Mouse (Mus musculus) C2C12 (cell line): Measurements from ENCODE around the gene Slc2a12. TPM values are rescaled to one million over a fixed set of nuclear protein-coding genes. Genes with fewer than 3 reads are reported as not detected.

Experiments used
- H3K27me3 ChIP-seq: one replicate; pipeline ENCODE4 v1.6.1; 2011; ENCODE audit not compliant: control insufficient read depth, insufficient read depth, insufficient read length
- H3K36me3 ChIP-seq: one replicate; pipeline ENCODE4 v1.6.1; 2011; ENCODE audit not compliant: control insufficient read depth, insufficient read depth
- H3K4me3 ChIP-seq: one replicate; pipeline ENCODE4 v1.5.1; 2011; ENCODE audit warnings: mild to moderate bottlenecking, control low read depth; ENCODE audit not compliant: poor library complexity, insufficient read depth, severe bottlenecking
- H3K79me2 ChIP-seq: one replicate; pipeline ENCODE4 v1.6.1; 2011; ENCODE audit not compliant: control insufficient read depth, insufficient read depth
- H3K79me3 ChIP-seq: one replicate; pipeline ENCODE4 v1.6.1; 2011; ENCODE audit warnings: low read depth, control low read depth
- H3ac ChIP-seq: one replicate; pipeline ENCODE3; 2011; ENCODE audit warnings: low read depth; ENCODE audit not compliant: control insufficient read depth, insufficient read length
- CEBPB ChIP-seq: IDR thresholded peaks from one replicate; pipeline ENCODE4 v1.6.1; 2011; ENCODE audit warnings: low read depth, mild to moderate bottlenecking, control low read depth, moderate library complexity
- CTCF ChIP-seq: IDR thresholded peaks from one replicate; pipeline ENCODE4 v1.5.1; 2011; ENCODE audit not compliant: control insufficient read depth, insufficient read depth, insufficient read length
- FOSL1 ChIP-seq: IDR thresholded peaks from one replicate; pipeline ENCODE4 v1.8.0; 2011; ENCODE audit warnings: mild to moderate bottlenecking, low read length; ENCODE audit not compliant: poor library complexity, insufficient read depth, severe bottlenecking
- MAX ChIP-seq: IDR thresholded peaks from one replicate; pipeline ENCODE4 v1.6.1; 2011; ENCODE audit warnings: mild to moderate bottlenecking, control low read depth
- MYOD1 ChIP-seq: IDR thresholded peaks from one replicate; pipeline ENCODE4 v1.6.1; 2011; ENCODE audit warnings: low read depth; ENCODE audit not compliant: control insufficient read depth, insufficient read length
- MYOG ChIP-seq: IDR thresholded peaks from one replicate; pipeline ENCODE4 v1.6.1; 2011; ENCODE audit not compliant: control insufficient read depth, insufficient read length; ENCODE audit errors: extremely low read depth
- USF1 ChIP-seq: IDR thresholded peaks from one replicate; pipeline ENCODE4 v1.6.1; 2011; ENCODE audit warnings: low read depth, mild to moderate bottlenecking, control low read depth, moderate library complexity
- polyA plus RNA-seq: library from polyadenylated mRNA; unstranded; fragments of >200 nt; fragmentation: generic; extraction: Trizol; gene quantifications from one replicate; pipeline ENCODE4 v1.2.1, GENCODE M21; 2012; ENCODE audit warnings: missing spikeins

The Slc2a12 gene
- polyA plus RNA-seq, 1 experiment, result not detected

GRCm38 (mm10) chr10:22613301-22613700 is 31.5 kb upstream of the Slc2a12 start:
- no peak overlapping the region for H3ac ChIP-seq
- no peak overlapping the region for H3K4me3 ChIP-seq
- TF ChIP-seq CEBPB (no peak), USF1 (no peak), MAX (no peak), MYOG (no peak), FOSL1 (no peak), CTCF (no peak), MYOD1 (no peak)
- H3K36me3 ChIP-seq, result no peaks in the 10 kb centered on the region
- H3K27me3 ChIP-seq, result no peaks in the 10 kb centered on the region
- H3K79me3 ChIP-seq, result no peaks in the 10 kb centered on the region
- no peaks in the 10 kb centered on the region for H3K79me2 ChIP-seq

- Histone ChIP-seq H3K36me3 (no peaks in the 10 kb centered on the region), H3K79me3 (no peaks in the 10 kb centered on the region), H3ac (no peak overlapping the region), H3K79me2 (no peaks in the 10 kb centered on the region), H3K4me3 (no peak overlapping the region), H3K27me3 (no peaks in the 10 kb centered on the region)
- TF ChIP-seq FOSL1, result no peak
- no peak for TF ChIP-seq MYOG
- no peak for TF ChIP-seq CEBPB
- TF ChIP-seq CTCF, result no peak
- TF ChIP-seq USF1, result no peak
- TF ChIP-seq MYOD1, result no peak
- TF ChIP-seq MAX, result no peak
These were observed 30.3 kb upstream of the Slc2a12 start for GRCm38 (mm10) chr10:22614554-22614953.

GRCm38 (mm10) chr10:22615309-22615708 is 29.5 kb upstream of the Slc2a12 start:
- no peaks in the 10 kb centered on the region for H3K36me3 ChIP-seq
- no peaks in the 10 kb centered on the region for H3K79me3 ChIP-seq
- H3ac ChIP-seq, result no peak overlapping the region
- TF ChIP-seq MYOD1 (no peak), MYOG (no peak), MAX (no peak), CTCF (no peak), FOSL1 (no peak), CEBPB (no peak), USF1 (no peak)
- H3K4me3 ChIP-seq, result no peak overlapping the region
- H3K79me2 ChIP-seq, result no peaks in the 10 kb centered on the region
- H3K27me3 ChIP-seq, result no peaks in the 10 kb centered on the region

- Histone ChIP-seq H3K27me3 (no peaks in the 10 kb centered on the region), H3K36me3 (no peaks in the 10 kb centered on the region), H3K79me3 (no peaks in the 10 kb centered on the region), H3K79me2 (no peaks in the 10 kb centered on the region), H3K4me3 (no peak overlapping the region), H3ac (no peak overlapping the region)
- TF ChIP-seq CEBPB (no peak), MAX (no peak), FOSL1 (no peak)
These were observed 26.0 kb upstream of the Slc2a12 start for GRCm38 (mm10) chr10:22618842-22619241.

GRCm38 (mm10) chr10:22628832-22629231 is 16.0 kb upstream of the Slc2a12 start:
- Histone ChIP-seq H3K36me3 (no peaks in the 10 kb centered on the region), H3K79me2 (no peaks in the 10 kb centered on the region), H3K79me3 (no peaks in the 10 kb centered on the region), H3ac (no peak overlapping the region), H3K27me3 (no peaks in the 10 kb centered on the region), H3K4me3 (no peak overlapping the region)
- no peak for TF ChIP-seq USF1
- TF ChIP-seq CEBPB, result no peak
- TF ChIP-seq CTCF, result no peak
- no peak for TF ChIP-seq MAX
- TF ChIP-seq MYOG, result no peak
- no peak for TF ChIP-seq MYOD1

GRCm38 (mm10) chr10:22631103-22631502 is 13.7 kb upstream of the Slc2a12 start:
- no peak overlapping the region for H3K4me3 ChIP-seq
- H3ac ChIP-seq, result no peak overlapping the region
- TF ChIP-seq MYOG (no peak), CEBPB (no peak), MYOD1 (no peak)
- H3K36me3 ChIP-seq, result no peaks in the 10 kb centered on the region
- H3K79me2 ChIP-seq, result no peaks in the 10 kb centered on the region
- H3K79me3 ChIP-seq, result no peaks in the 10 kb centered on the region
- no peaks in the 10 kb centered on the region for H3K27me3 ChIP-seq
